Mouse (Mus musculus) myocyte (in vitro differentiated cells): ENCODE results near the gene Ppp6r3.

Experiments used
- CEBPB ChIP-seq: IDR thresholded peaks from 2 replicates; pipeline ENCODE4 v1.6.1; 2011; ENCODE audit warnings: mild to moderate bottlenecking, moderate library complexity; ENCODE audit not compliant: poor library complexity, insufficient read depth, severe bottlenecking
- MYOD1 ChIP-seq, 3 experiments: IDR thresholded peaks; one replicate each; pipeline ENCODE4 v1.6.1; 2011; ENCODE audit warnings: control low read depth in 2 of 3, low read depth in 2 of 3, mild to moderate bottlenecking in 2 of 3, moderate library complexity in 1 of 3; ENCODE audit not compliant: insufficient read length in 2 of 3, control insufficient read depth in 1 of 3
- MYOG ChIP-seq, 3 experiments: IDR thresholded peaks; one replicate each; pipeline ENCODE4 v1.6.1; 2011; ENCODE audit warnings: control low read depth in 2 of 3, low read depth in 2 of 3, mild to moderate bottlenecking in 2 of 3; ENCODE audit not compliant: insufficient read length in 2 of 3, control insufficient read depth in 1 of 3, insufficient read depth in 1 of 3
- POLR2A ChIP-seq: IDR thresholded peaks from one replicate; pipeline ENCODE4 v1.6.1; 2011; ENCODE audit warnings: low read depth, mild to moderate bottlenecking, control low read depth, moderate library complexity; ENCODE audit not compliant: insufficient read length
- POLR2AphosphoS2 ChIP-seq: IDR thresholded peaks from one replicate; pipeline ENCODE4 v1.6.1; 2011; ENCODE audit warnings: low read depth, control low read depth; ENCODE audit not compliant: insufficient read length
- REST ChIP-seq: IDR thresholded peaks from one replicate; pipeline ENCODE4 v1.6.1; 2011; ENCODE audit warnings: mild to moderate bottlenecking, control low read depth, moderate library complexity; ENCODE audit not compliant: insufficient read depth, insufficient read length
- TCF12 ChIP-seq: IDR thresholded peaks from one replicate; pipeline ENCODE4 v1.6.1; 2011; ENCODE audit warnings: mild to moderate bottlenecking, control low read depth; ENCODE audit not compliant: poor library complexity, insufficient read depth, severe bottlenecking
- TCF3 ChIP-seq: IDR thresholded peaks from one replicate; pipeline ENCODE4 v1.6.1; 2011; ENCODE audit warnings: low read depth, control low read depth; ENCODE audit not compliant: insufficient read length
- USF1 ChIP-seq: IDR thresholded peaks from one replicate; pipeline ENCODE4 v1.6.1; 2011; ENCODE audit warnings: low read depth, mild to moderate bottlenecking, control low read depth, moderate library complexity

- TF ChIP-seq POLR2A (no peak), USF1 (no peak), CEBPB (no peak), TCF3 (no peak), MYOG (IDR thresholded peaks at IDR 0.05; ENCODE audit: control insufficient read depth in 1 of 3, insufficient read depth in 1 of 3, insufficient read length in 2 of 3, low read depth in 2 of 3) (no peak), POLR2AphosphoS2 (no peak), REST (no peak), TCF12 (no peak), MYOD1 (IDR thresholded peaks at IDR 0.05; ENCODE audit: control insufficient read depth in 1 of 3, insufficient read length in 2 of 3, low read depth in 2 of 3) (no peak)
Observed at GRCm38 (mm10) chr19:3581326-3581725, 5.8 kb upstream of the Ppp6r3 start.
